Mouse (Mus musculus): ENCODE results near the gene Clec3b. TPM values are rescaled to one million over a fixed set of nuclear protein-coding genes. Genes with fewer than 3 reads are reported as not detected.

The Clec3b gene
- total RNA-seq (2023) = not detected

GRCm38 (mm10) chr9:123150241-123151020, at the start of gene Clec3b:
Gene Clec3b, plus strand, starts transcription at chr9:123150946.

DNA sequence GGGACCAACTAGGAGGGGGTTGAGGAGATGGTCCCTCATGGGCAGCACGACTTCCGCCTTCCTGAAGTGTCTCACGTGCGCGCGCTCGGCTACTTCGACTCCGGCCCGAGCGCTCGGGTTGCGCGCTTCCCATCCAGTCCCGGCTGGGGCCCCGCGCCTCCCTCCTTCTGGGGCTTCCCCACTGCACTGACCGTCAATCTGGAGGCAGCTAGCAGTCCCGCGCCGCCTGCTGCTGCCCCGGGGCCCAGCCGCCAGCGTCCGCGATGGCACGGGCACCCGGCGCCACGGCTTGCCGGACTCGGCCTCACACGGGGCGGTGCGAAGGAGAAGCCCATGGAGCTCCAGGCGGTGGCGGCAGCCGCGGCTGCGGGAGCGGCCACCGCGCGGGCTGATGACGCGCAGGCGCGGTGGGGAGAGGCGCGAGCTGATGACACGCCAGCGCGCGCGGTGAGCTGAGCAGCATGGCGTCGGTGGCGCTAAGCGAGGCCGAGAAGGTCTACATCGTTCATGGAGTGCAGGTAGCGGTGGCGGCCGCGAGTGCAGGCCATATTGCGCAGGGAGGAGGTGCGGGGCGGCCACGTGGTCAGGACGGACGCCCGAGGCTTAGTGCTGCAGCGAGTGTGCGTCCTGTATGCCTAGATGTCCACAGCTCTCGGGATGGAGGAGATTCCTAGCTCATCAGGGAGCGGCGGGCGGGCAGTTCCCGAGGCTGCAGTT, 37.8 kb upstream of the Clec3b start, which contains the start of the genes Zdhhc3 and Exosc7:
Zdhhc3 (minus strand) TSS at position 401 of the 717 bp plus-strand sequence.
Exosc7 (plus strand) TSS at position 411 of the 717 bp plus-strand sequence.

Other genes starting within 250 kb of the Clec3b start
- under 1 TPM; 0.66 to 0.79 TPM for gene Zfp105, start 227.9 kb upstream of the Clec3b start, total RNA-seq (2023)
- 10 to 100 TPM; 21.9 to 24.3 TPM for gene 1110059G10Rik, start 199.9 kb upstream of the Clec3b start, total RNA-seq (2023)
- 10 to 100 TPM; 80.6 to 82.8 TPM for gene Kif15, start 199.9 kb upstream of the Clec3b start, total RNA-seq (2023)
- 1 to 10 TPM; 3.2 to 4.1 TPM for gene Tmem42, start 129.6 kb upstream of the Clec3b start, total RNA-seq (2023)
- not detected for gene Tgm4, start 116.2 kb upstream of the Clec3b start, total RNA-seq (2023)
- gene Zdhhc3, start 37.7 kb upstream of the Clec3b start, total RNA-seq (2023) = 100 to 1,000 TPM; 102 to 105 TPM
- gene Exosc7, start 37.7 kb upstream of the Clec3b start, total RNA-seq (2023) = 10 to 100 TPM; 30.7 to 32.1 TPM
- gene Cdcp1, start 65.1 kb downstream of the Clec3b start, total RNA-seq (2023) = not detected
- under 1 TPM in 1 of 2 experiments, not detected in 1; 0.20 TPM for gene Tmem158, start 109.8 kb downstream of the Clec3b start, total RNA-seq (2023)
- gene Lars2, start 216.0 kb downstream of the Clec3b start, total RNA-seq (2023) = 100 to 1,000 TPM; 280 to 370 TPM